Comparison of ENCODE assay signal across 7 mouse cellular contexts in genomic region chr8:110217681-110218131, GRCm38 (mm10). TPM values are rescaled to one million over a fixed set of nuclear protein-coding genes. Genes with fewer than 3 reads are reported as not detected.
DNase-seq lines count a peak whose midpoint lies in the region; ATAC-seq lines count a peak whose summit lies in the region.

No protein-coding gene starts in this region.

- H3K9me3 ChIP-seq in intestine, embryonic 16.5 days (ENCODE audit: control insufficient read depth, low read length) = no peaks in the 10 kb centered on the region
- H3K9me3 ChIP-seq in midbrain, embryonic 11.5 days (ENCODE audit: control insufficient read depth, low read length) = no peaks in the 10 kb centered on the region

- no peaks in the 10 kb centered on the region for H3K27me3 ChIP-seq in intestine, embryonic 16.5 days (replicated peaks; ENCODE audit: control insufficient read depth, insufficient read depth, low read length)
- H3K27me3 ChIP-seq in midbrain, embryonic 11.5 days (ENCODE audit: control insufficient read depth, insufficient read depth, low read length) = no peaks in the 10 kb centered on the region

- peak overlapping the region; percentile 71 for H3K4me2 ChIP-seq in intestine, embryonic 16.5 days (ENCODE audit: low read depth, low read length)
- H3K4me2 ChIP-seq in midbrain, embryonic 11.5 days = peak overlapping the region; percentile 69

- H3K36me3 ChIP-seq in intestine, embryonic 16.5 days (ENCODE audit: control insufficient read depth, insufficient read depth, low read length) = peaks cover 11% of the 10 kb centered on the region; the same call in 1 of the 2 replicates
- H3K36me3 ChIP-seq in midbrain, embryonic 11.5 days (ENCODE audit: control insufficient read depth, insufficient read depth, low read length) = peaks cover 17% of the 10 kb centered on the region

- peak overlapping the region; percentile 57 for H3K9ac ChIP-seq in intestine, embryonic 16.5 days (ENCODE audit: low read depth, low read length)
- H3K9ac ChIP-seq in midbrain, embryonic 11.5 days (ENCODE audit: low read length) = peak overlapping the region; percentile 56

- under 1% methylated on average over 42 of the region's 43 CpGs for WGBS in intestine, embryonic 16.5 days
- WGBS in midbrain, embryonic 11.5 days = under 1% methylated on average over 43 of the region's 43 CpGs

- peak; percentile 100 for ATAC-seq in intestine, embryonic 16.5 days
- peak; percentile 99 for ATAC-seq in midbrain, embryonic 11.5 days (ENCODE audit: low FRiP score)

- peak; percentile 99 for DNase-seq in adrenal gland, adult 8-10 months
- peak; percentile 99 for DNase-seq in embryo, embryonic 9.5 days (ENCODE audit: extremely low spot score)
- peak; percentile 100 for DNase-seq in gastrocnemius, postnatal 4 days (ENCODE audit: low spot score in 2 of 2)
- DNase-seq in left cerebral cortex, postnatal 36 days (ENCODE audit: low spot score in 2 of 2) = peak; percentile 100
- DNase-seq in midbrain, embryonic 11.5 days (ENCODE audit: low spot score, missing footprints) = peak; percentile 100
- peak; percentile 99 for DNase-seq in skeletal muscle tissue, adult 2 months (ENCODE audit: low read depth, low spot score)

- peak overlapping the region; percentile 54 for H3K4me3 ChIP-seq in intestine, embryonic 16.5 days (ENCODE audit: low read length)
- peak overlapping the region; percentile 51 for H3K4me3 ChIP-seq in midbrain, embryonic 11.5 days (ENCODE audit: low read depth, low read length)

- H3K27ac ChIP-seq in intestine, embryonic 16.5 days (ENCODE audit: low read length) = no peak overlapping the region
- H3K27ac ChIP-seq in midbrain, embryonic 11.5 days (ENCODE audit: low read depth, low read length) = no peak overlapping the region

- intact Hi-C loops in left cerebral cortex, postnatal 36 days (cut with DNase I) = no loop called here

- peaks cover 4% of the 10 kb centered on the region; the same call in 1 of the 2 replicates for H3K4me1 ChIP-seq in intestine, embryonic 16.5 days (ENCODE audit: control insufficient read depth, insufficient read depth, low read length)
- H3K4me1 ChIP-seq in midbrain, embryonic 11.5 days (ENCODE audit: control insufficient read depth, insufficient read depth, low read length) = peaks cover 5% of the 10 kb centered on the region

RNA-seq across cellular contexts. Expression of gene Cmtr2, which starts 2.2 kb away (rescaled TPM):
- total RNA-seq in adrenal gland, adult 8-10 months (2022) = 10 to 100 TPM in 1 of 4 experiments, 1 to 10 TPM in 3; 6.6 to 11.1 (median 8.0) TPM
- 1 to 10 TPM; 4.3 to 5.6 TPM for total RNA-seq in gastrocnemius, postnatal 4 days (2021)
- polyA plus RNA-seq in intestine, embryonic 16.5 days (2015; fragmentation: Nextera tagmentation; extraction: Ambion mirVana) = 7.4 and 8.0 TPM in 2 replicates
- total RNA-seq in left cerebral cortex, postnatal 36 days (2021) = 1 to 10 TPM; 4.5 to 6.2 TPM
- 13.1 and 13.5 TPM in 2 replicates for polyA plus RNA-seq in midbrain, embryonic 11.5 days (2014; fragmentation: Nextera tagmentation; extraction: Ambion mirVana)

RNA-seq across cellular contexts. Expression of gene Hydin, which starts 49.1 kb away (rescaled TPM):
- under 1 TPM; 0.16 to 0.70 (median 0.31) TPM for total RNA-seq in adrenal gland, adult 8-10 months (2022)
- total RNA-seq in gastrocnemius, postnatal 4 days (2021) = under 1 TPM; 0.41 to 0.44 TPM
- polyA plus RNA-seq in intestine, embryonic 16.5 days (2015; fragmentation: Nextera tagmentation; extraction: Ambion mirVana) = 0.06 and 0.07 TPM in 2 replicates
- total RNA-seq in left cerebral cortex, postnatal 36 days (2021) = under 1 TPM; 0.42 to 0.48 TPM
- 0.03 and 0.18 TPM in 2 replicates for polyA plus RNA-seq in midbrain, embryonic 11.5 days (2014; fragmentation: Nextera tagmentation; extraction: Ambion mirVana)

RNA-seq across cellular contexts. Expression of gene Calb2, which starts 49.7 kb away (rescaled TPM):
- total RNA-seq in adrenal gland, adult 8-10 months (2022) = 1 to 10 TPM in 2 of 4 experiments, under 1 TPM in 1, not detected in 1; 0.52 to 2.2 (median 1.5) TPM
- total RNA-seq in gastrocnemius, postnatal 4 days (2021) = under 1 TPM; 0.32 to 0.62 TPM
- polyA plus RNA-seq in intestine, embryonic 16.5 days (2015; fragmentation: Nextera tagmentation; extraction: Ambion mirVana) = not detected in 2 replicates
- total RNA-seq in left cerebral cortex, postnatal 36 days (2021) = 10 to 100 TPM; 13.3 to 27.0 TPM
- 3.9 and 4.0 TPM in 2 replicates for polyA plus RNA-seq in midbrain, embryonic 11.5 days (2014; fragmentation: Nextera tagmentation; extraction: Ambion mirVana)

Comparison
In these comparisons a context has a peak if more than half of its experiments do, and no peak if none do; other contexts are left out.
1. RNA of gene Calb2, which starts 49.7 kb away (total RNA-seq): 13.3 to 27.0 TPM in left cerebral cortex, postnatal 36 days; 0.52 to 2.2 TPM in adrenal gland, adult 8-10 months and 0.32 to 0.62 TPM in gastrocnemius, postnatal 4 days; every median in the first group is over 4 times any median in the second.
2. Peak in every context shown above with its lines, with median percentiles within 50 percentile points of each other: DNase-seq.